Mouse (Mus musculus) cerebellum, postnatal 36 days (tissue): ENCODE results near the gene Gm20883.
"Not testable (repeated sequence)": the region's sequence is repeated elsewhere in the genome, so short reads cannot be mapped to it uniquely, and the experiment has no call there.

ENCODE experiments used
- DNase-seq, 2 experiments: peaks; one replicate each; pipeline ENCODE4 v3.0.0; 2021 to 2022; ENCODE audit warnings: mixed read lengths in 2 of 2

Gm20883 gene

GRCm38 (mm10) chrY:50607951-50608350, at the start of gene Gm20883:
TSS of gene Gm20883 (plus strand) at chrY:50608251.
- not testable (repeated sequence) for DNase-seq
